Mouse (Mus musculus) kidney, adult 9 months (tissue): ENCODE data around the gene Scgb2b26.
A peak's percentile ranks its signal among the peaks of the same experiment; 100 is the strongest.

Source experiments
- DNase-seq: peaks from one replicate; pipeline ENCODE4 v3.0.0; 2022

The Scgb2b26 gene

GRCm38 (mm10) chr7:33944940-33945339 is at the start of gene Scgb2b26:
Gene Scgb2b26 (minus strand): TSS chr7:33945040.
- peak; percentile 23 for DNase-seq

GRCm38 (mm10) chr7:33982281-33982680 is 37.4 kb upstream of the Scgb2b26 start:
- peak; percentile 55 for DNase-seq

- DNase-seq: no peak
These were observed 41.9 kb downstream of the Scgb2b26 start for GRCm38 (mm10) chr7:33902982-33903381.

GRCm38 (mm10) chr7:33900803-33901202 is 44.0 kb downstream of the Scgb2b26 start:
- no peak for DNase-seq

- DNase-seq: peak; percentile 9
These were observed 44.8 kb downstream of the Scgb2b26 start for GRCm38 (mm10) chr7:33900007-33900406.
